Mouse (Mus musculus) frontal cortex, postnatal 14 days (tissue): Measurements from ENCODE around the gene Gm13769.
"Not testable (repeated sequence)": the region's sequence is repeated elsewhere in the genome, so short reads cannot be mapped to it uniquely, and the experiment has no call there.

Experiments
- DNase-seq, 2 experiments: peaks; one replicate each; pipeline ENCODE4 v3.0.0; 2022; ENCODE audit warnings: low spot score in 2 of 2

The Gm13769 gene

DNA sequence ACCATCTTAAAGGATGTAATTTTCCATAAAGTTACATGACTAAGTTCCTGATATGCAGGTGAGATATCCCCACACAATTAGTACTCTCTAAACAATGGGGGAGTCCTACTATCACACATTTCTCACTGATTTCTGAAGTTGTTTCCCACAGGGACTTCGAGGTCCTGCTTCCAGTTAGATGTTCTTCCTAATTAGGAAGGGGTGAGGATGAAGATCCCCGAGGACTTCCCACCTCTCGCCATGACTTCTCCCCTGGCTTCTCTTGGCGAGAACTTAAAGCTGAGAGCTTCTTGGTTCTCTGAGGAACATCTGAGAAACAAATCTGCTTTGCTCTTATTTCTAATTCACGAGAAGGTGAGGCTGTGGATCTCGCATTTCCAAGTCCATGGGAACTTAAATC lies at the start of gene Gm13769:
Gm13769 (plus strand) TSS at position 301 of the 400 bp plus-strand sequence.
- DNase-seq = not testable (repeated sequence)

DNA sequence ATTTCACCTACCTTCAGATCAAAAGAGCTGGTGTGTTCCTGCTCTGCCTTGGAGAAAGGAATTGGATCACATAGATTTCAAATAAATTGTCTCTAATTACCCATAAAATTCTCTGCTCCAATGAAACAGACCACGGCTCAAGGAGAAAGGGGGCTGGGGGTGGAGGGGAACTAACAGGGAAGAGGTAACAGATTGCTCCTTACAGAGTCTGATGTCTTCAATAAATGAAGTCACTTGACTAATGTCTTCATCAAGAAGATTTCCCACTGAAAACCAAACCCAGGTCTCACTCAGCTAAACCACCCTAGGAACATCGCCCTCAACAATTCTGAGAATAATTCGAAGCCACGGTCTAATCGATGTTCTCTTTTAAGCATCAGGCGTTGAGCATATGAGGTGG lies 29.3 kb upstream of the Gm13769 start, which contains the start of gene Olfr1272:
Olfr1272 (minus strand) TSS at position 101 of the 400 bp plus-strand sequence.
- no peak for DNase-seq

- not testable (repeated sequence) for DNase-seq
Observed at GRCm38 (mm10) chr2:90346694-90347093, 24.7 kb downstream of the Gm13769 start.

DNA sequence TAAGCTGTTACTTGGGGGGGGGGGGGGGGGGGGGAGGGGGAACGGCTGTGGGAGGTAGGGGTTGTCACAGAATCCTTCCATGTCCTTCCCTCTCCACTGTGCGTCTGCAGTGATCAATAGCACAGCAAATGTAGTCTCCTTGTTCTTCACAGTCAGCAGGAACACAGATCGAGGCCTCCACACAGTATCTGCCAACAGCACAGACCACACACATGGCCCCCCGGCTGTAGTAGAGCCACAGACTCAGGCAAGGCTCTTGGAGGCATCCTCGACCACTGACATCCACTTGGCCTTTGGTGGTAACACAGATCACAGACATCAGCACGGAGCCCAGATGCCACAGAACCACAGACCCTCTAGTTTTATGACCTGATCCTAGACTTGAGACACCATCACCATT lies 29.0 kb downstream of the Gm13769 start:
- not testable (repeated sequence) for DNase-seq

DNA sequence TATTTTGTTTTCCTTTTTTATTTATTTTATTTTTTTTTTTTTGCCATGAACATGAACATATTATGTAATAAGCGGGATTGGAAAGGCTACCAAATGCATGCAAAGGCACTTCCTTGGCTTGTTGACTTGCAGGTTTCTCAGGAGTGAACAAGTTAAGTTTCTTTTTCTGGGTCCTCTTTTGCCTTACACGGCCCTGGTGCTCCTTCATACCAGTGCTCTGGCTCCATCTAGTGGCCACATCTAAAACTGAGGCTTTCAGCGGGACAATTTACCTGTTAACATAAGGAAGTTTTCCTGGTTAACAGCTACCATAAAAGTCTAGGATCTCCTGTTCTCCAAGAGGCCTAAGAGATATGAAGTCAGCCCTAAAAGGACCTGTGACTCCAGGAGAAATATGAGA lies 29.5 kb downstream of the Gm13769 start:
- not testable (repeated sequence) for DNase-seq

DNA sequence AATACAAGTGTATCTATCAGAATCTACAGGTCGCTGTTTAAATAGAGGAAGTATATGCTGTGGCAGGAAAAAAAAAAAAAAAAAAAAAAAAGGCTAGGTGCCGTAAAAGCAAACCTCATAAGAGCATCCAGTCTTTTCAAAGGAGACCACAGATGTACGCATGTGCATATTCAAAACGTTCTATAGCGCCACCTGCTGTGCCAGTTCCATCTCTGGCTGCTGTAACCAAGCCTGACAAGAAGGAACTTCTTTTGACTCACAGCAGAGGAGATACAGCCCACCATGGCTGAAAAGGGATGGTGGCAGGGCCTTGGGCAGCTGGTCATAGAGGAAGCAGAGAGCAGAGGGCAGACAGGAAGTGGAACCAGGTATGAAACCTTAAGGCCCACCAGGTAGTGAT lies 37.2 kb downstream of the Gm13769 start:
- DNase-seq = not testable (repeated sequence)

- DNase-seq = not testable (repeated sequence)
Observed at GRCm38 (mm10) chr2:90360199-90360598, 38.2 kb downstream of the Gm13769 start.
